Comparison of ENCODE assay signal across 19 mouse cellular contexts in genomic region chr5:129452561-129452960, GRCm38 (mm10). TPM values are rescaled to one million over a fixed set of nuclear protein-coding genes. Genes with fewer than 3 reads are reported as not detected.
A peak's percentile ranks its signal among the peaks of the same experiment; 100 is the strongest.
DNase-seq lines count a peak whose midpoint lies in the region; ATAC-seq and TF ChIP-seq lines count a peak whose summit lies in the region.
"Had no signal": no experiment of that assay in that cellular context is flagged by ENCODE, and none has a peak within 500 bp of the region (broad histone marks: within the 10 kb centered on the region; RNA-seq: fewer than 3 reads in every experiment).

No protein-coding gene starts in this region.

- DNase-seq in kidney, postnatal 0 days (ENCODE audit: low spot score) = peak; percentile 34
- DNase-seq in kidney, adult 8-10 months = no peak
- peak; percentile 31 for DNase-seq in right cerebral cortex, adult 18-20 months
- DNase-seq in right cerebral cortex, postnatal 25 days = no peak
- DNase-seq in embryo, embryonic 10.5 days (ENCODE audit: low spot score) = peak; percentile 33
- no peak for DNase-seq in left cerebral cortex, adult 11 months (ENCODE audit: low spot score)
- DNase-seq: adrenal gland, adult 8-10 months; adrenal gland, postnatal 36 days; cerebellum, adult 18-20 months; cerebellum, adult 9-11 months; forebrain, postnatal 0 days; gastrocnemius, postnatal 14 days; heart, adult 2 months; heart, postnatal 14 days had no signal

- no peak for ATAC-seq in kidney, postnatal 0 days (replicated peaks; ENCODE audit: low FRiP score, low read depth)
- ATAC-seq: forebrain, embryonic 13.5 days; forebrain, postnatal 0 days had no signal

- no peaks in the 10 kb centered on the region for H3K36me3 ChIP-seq in kidney, postnatal 0 days (ENCODE audit: insufficient read depth, low read length)
- H3K36me3 ChIP-seq: embryonic facial prominence, embryonic 10.5 days; heart, embryonic 15.5 days had no signal

- H3K4me3 ChIP-seq in kidney, postnatal 0 days (replicated peaks; ENCODE audit: low read depth, low read length) = no peak overlapping the region
- H3K4me3 ChIP-seq: embryonic facial prominence, embryonic 10.5 days; forebrain, embryonic 13.5 days; heart, adult 2 months; heart, embryonic 15.5 days had no signal

- no peaks in the 10 kb centered on the region for H3K27me3 ChIP-seq in kidney, postnatal 0 days (ENCODE audit: insufficient read depth, low read length)
- H3K27me3 ChIP-seq: forebrain, embryonic 13.5 days had no signal

- peaks cover 10% of the 10 kb centered on the region for H3K4me1 ChIP-seq in kidney, postnatal 0 days (replicated peaks; ENCODE audit: insufficient read depth, low read length)

- no peaks in the 10 kb centered on the region for H3K9me3 ChIP-seq in kidney, postnatal 0 days (replicated peaks; ENCODE audit: low read length)
- H3K9me3 ChIP-seq: embryonic facial prominence, embryonic 10.5 days; forebrain, embryonic 13.5 days; heart, embryonic 15.5 days had no signal

- 17% methylated on average over 3 of the region's 3 CpGs for WGBS in kidney, postnatal 0 days

- no peak for TF ChIP-seq CTCF in kidney, postnatal 0 days (IDR thresholded peaks at IDR 0.05; ENCODE audit: low read depth)

- no peak overlapping the region for H3K4me2 ChIP-seq in kidney, postnatal 0 days (ENCODE audit: low read length)
- H3K4me2 ChIP-seq: forebrain, embryonic 13.5 days; heart, embryonic 11.5 days; heart, embryonic 15.5 days; hindbrain, embryonic 14.5 days had no signal

- no peak overlapping the region for H3K9ac ChIP-seq in kidney, postnatal 0 days (ENCODE audit: low read depth, low read length)
- H3K9ac ChIP-seq: forebrain, embryonic 13.5 days; forebrain, postnatal 0 days; heart, embryonic 15.5 days; hindbrain, embryonic 14.5 days had no signal

- no peak overlapping the region for H3K27ac ChIP-seq in kidney, postnatal 0 days
- H3K27ac ChIP-seq: embryonic facial prominence, embryonic 10.5 days; forebrain, embryonic 13.5 days; heart, adult 2 months; heart, embryonic 15.5 days; hindbrain, embryonic 14.5 days had no signal

RNA-seq across cellular contexts. Expression of gene Sfswap, which starts 48.5 kb away (rescaled TPM):
- polyA plus RNA-seq in kidney, postnatal 0 days (2015; fragmentation: Nextera tagmentation; extraction: Ambion mirVana) = 35.4 and 36.7 TPM in 2 replicates

Comparison
In these comparisons a context has a peak if more than half of its experiments do, and no peak if none do; other contexts are left out.
1. DNase-seq: peak in kidney, postnatal 0 days (single experiment), right cerebral cortex, adult 18-20 months (single experiment) and embryo, embryonic 10.5 days (single experiment); none in kidney, adult 8-10 months (0 of 2), right cerebral cortex, postnatal 25 days (single experiment) and left cerebral cortex, adult 11 months (single experiment).